ENCODE assay signal across 8 mouse cellular contexts in the genomic region with DNA sequence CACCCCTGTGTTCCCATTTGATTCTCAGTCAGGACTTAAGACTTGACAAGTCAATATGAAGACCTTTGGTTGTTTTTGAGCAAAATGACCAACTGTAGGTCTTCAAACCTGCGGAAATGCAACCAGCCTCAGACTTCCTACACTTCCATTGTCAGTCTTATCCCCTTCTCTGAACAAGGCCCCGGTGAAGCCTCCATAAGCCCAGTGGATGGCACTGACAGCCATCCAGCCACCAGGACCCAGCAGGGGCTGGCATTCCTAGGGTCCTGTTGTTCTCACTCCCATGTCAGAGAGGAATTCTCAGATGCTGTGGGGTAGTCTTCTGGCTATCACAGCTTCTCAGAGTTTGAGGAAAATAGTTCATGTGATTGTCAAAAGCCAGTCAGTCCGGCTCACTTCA. TPM values are rescaled to one million over a fixed set of nuclear protein-coding genes. Genes with fewer than 3 reads are reported as not detected.
DNase-seq lines count a peak whose midpoint lies in the region; ATAC-seq and TF ChIP-seq lines count a peak whose summit lies in the region.

No protein-coding gene starts in this region.

- H3K4me3 ChIP-seq in heart, embryonic 13.5 days: peak overlapping the region; percentile 88
- peak overlapping the region; percentile 87 for H3K4me3 ChIP-seq in E14TG2a.4 (replicated peaks; ENCODE audit: low read length)
- peak overlapping the region; percentile 92 for H3K4me3 ChIP-seq in forebrain, embryonic 12.5 days (replicated peaks)
- H3K4me3 ChIP-seq in liver, embryonic 15.5 days (replicated peaks): peak overlapping the region; percentile 75

- no peaks in the 10 kb centered on the region for H3K27me3 ChIP-seq in heart, embryonic 13.5 days (replicated peaks)
- H3K27me3 ChIP-seq in E14TG2a.4 (ENCODE audit: insufficient read depth, low read length): peaks cover 29% of the 10 kb centered on the region
- H3K27me3 ChIP-seq in forebrain, embryonic 12.5 days: no peaks in the 10 kb centered on the region
- H3K27me3 ChIP-seq in liver, embryonic 15.5 days: no peaks in the 10 kb centered on the region

- intact Hi-C loops in heart, postnatal 10 days (cut with DNase I): loop anchor here (5.0 kb wide), 1 partner anchor 41 kb away; the partner anchor contains the start of gene Zfp398

- no peaks in the 10 kb centered on the region for H3K9me3 ChIP-seq in heart, embryonic 13.5 days
- H3K9me3 ChIP-seq in E14TG2a.4 (ENCODE audit: low read length): no peaks in the 10 kb centered on the region
- no peaks in the 10 kb centered on the region for H3K9me3 ChIP-seq in forebrain, embryonic 12.5 days
- no peaks in the 10 kb centered on the region for H3K9me3 ChIP-seq in liver, embryonic 15.5 days (replicated peaks)

- DNase-seq in heart, postnatal 10 days: no peak
- no peak for DNase-seq in frontal cortex, postnatal 14 days (ENCODE audit: low spot score in 2 of 2)
- no peak for DNase-seq in ovary, postnatal 10 days (ENCODE audit: low spot score)
- DNase-seq in spleen, postnatal 14 days (ENCODE audit: low spot score in 2 of 2): no peak

- TF ChIP-seq CTCF in E14TG2a.4 (conservative IDR thresholded peaks at IDR 0.05; ENCODE audit: low read length): no peak

- no peak overlapping the region for H3K27ac ChIP-seq in heart, embryonic 13.5 days (replicated peaks)
- H3K27ac ChIP-seq in forebrain, embryonic 12.5 days: peak overlapping the region; percentile 99; the same call in 1 of the 2 replicates
- H3K27ac ChIP-seq in liver, embryonic 15.5 days (replicated peaks): 0 out of 2 replicates have a peak overlapping the region, but pooled peaks have one; percentile 94

- H3K9ac ChIP-seq in heart, embryonic 13.5 days: peak overlapping the region; percentile 96
- peak overlapping the region; percentile 95 for H3K9ac ChIP-seq in forebrain, embryonic 12.5 days
- H3K9ac ChIP-seq in liver, embryonic 15.5 days: peak overlapping the region; percentile 89

- H3K36me3 ChIP-seq in heart, embryonic 13.5 days: peaks cover 40% of the 10 kb centered on the region
- peaks cover 12% of the 10 kb centered on the region; the same call in 1 of the 2 replicates for H3K36me3 ChIP-seq in E14TG2a.4 (ENCODE audit: insufficient read depth, low read length)
- peaks cover 41% of the 10 kb centered on the region for H3K36me3 ChIP-seq in forebrain, embryonic 12.5 days (replicated peaks)
- peaks cover 35% of the 10 kb centered on the region for H3K36me3 ChIP-seq in liver, embryonic 15.5 days (replicated peaks)

- peaks cover 19% of the 10 kb centered on the region for H3K4me1 ChIP-seq in heart, embryonic 13.5 days
- H3K4me1 ChIP-seq in E14TG2a.4 (replicated peaks; ENCODE audit: low read depth, low read length): peaks cover 13% of the 10 kb centered on the region
- peaks cover 18% of the 10 kb centered on the region for H3K4me1 ChIP-seq in forebrain, embryonic 12.5 days
- H3K4me1 ChIP-seq in liver, embryonic 15.5 days (replicated peaks): peaks cover 27% of the 10 kb centered on the region

- no peak for ATAC-seq in heart, embryonic 13.5 days (ENCODE audit: extremely low read depth, insufficient number of reproducible peaks, low FRiP score, low TSS enrichment)
- ATAC-seq in forebrain, embryonic 12.5 days (ENCODE audit: low FRiP score): no peak
- no peak for ATAC-seq in liver, embryonic 15.5 days (ENCODE audit: insufficient read depth)

- 56% methylated on average over 3 of the region's 3 CpGs for WGBS in heart, embryonic 13.5 days
- WGBS in forebrain, embryonic 12.5 days: 40% methylated on average over 3 of the region's 3 CpGs
- 48% methylated on average over 3 of the region's 3 CpGs for WGBS in liver, embryonic 15.5 days (ENCODE audit: insufficient replicate concordance)

- H3K4me2 ChIP-seq in heart, embryonic 13.5 days: peak overlapping the region; percentile 92
- H3K4me2 ChIP-seq in forebrain, embryonic 12.5 days: peak overlapping the region; percentile 87
- peak overlapping the region; percentile 93 for H3K4me2 ChIP-seq in liver, embryonic 15.5 days

RNA-seq across cellular contexts. Expression of gene Zfp282, which starts 1.6 kb away (rescaled TPM):
- polyA plus RNA-seq in heart, embryonic 13.5 days (2015; fragmentation: Nextera tagmentation; extraction: Ambion mirVana): 7.6 TPM in 2 replicates
- 10 to 100 TPM; 10.2 to 10.4 TPM for total RNA-seq in heart, postnatal 10 days (2021)
- 23.5 and 24.0 TPM in 2 replicates for polyA plus RNA-seq in forebrain, embryonic 12.5 days (2016; fragmentation: Nextera tagmentation; extraction: Ambion mirVana)
- 2.6 and 3.1 TPM in 2 replicates for polyA plus RNA-seq in liver, embryonic 15.5 days (2015; fragmentation: Nextera tagmentation; extraction: Ambion mirVana)

RNA-seq across cellular contexts. Expression of gene Zfp212, which starts 41.7 kb away (rescaled TPM):
- polyA plus RNA-seq in heart, embryonic 13.5 days (2015; fragmentation: Nextera tagmentation; extraction: Ambion mirVana): 8.9 and 9.2 TPM in 2 replicates
- total RNA-seq in heart, postnatal 10 days (2021): 10 to 100 TPM; 12.6 to 12.7 TPM
- 19.7 and 20.6 TPM in 2 replicates for polyA plus RNA-seq in forebrain, embryonic 12.5 days (2016; fragmentation: Nextera tagmentation; extraction: Ambion mirVana)
- 5.3 and 6.0 TPM in 2 replicates for polyA plus RNA-seq in liver, embryonic 15.5 days (2015; fragmentation: Nextera tagmentation; extraction: Ambion mirVana)

RNA-seq across cellular contexts. Expression of gene Zfp398, which starts 43.1 kb away (rescaled TPM):
- 3.7 TPM in 2 replicates for polyA plus RNA-seq in heart, embryonic 13.5 days (2015; fragmentation: Nextera tagmentation; extraction: Ambion mirVana)
- 1 to 10 TPM; 7.1 TPM for total RNA-seq in heart, postnatal 10 days (2021)
- 12.3 and 12.5 TPM in 2 replicates for polyA plus RNA-seq in forebrain, embryonic 12.5 days (2016; fragmentation: Nextera tagmentation; extraction: Ambion mirVana)
- 1.6 and 2.5 TPM in 2 replicates for polyA plus RNA-seq in liver, embryonic 15.5 days (2015; fragmentation: Nextera tagmentation; extraction: Ambion mirVana)

RNA-seq across cellular contexts. Expression of gene Zfp786, which starts 47.9 kb away (rescaled TPM):
- 1.2 TPM in 2 replicates for polyA plus RNA-seq in heart, embryonic 13.5 days (2015; fragmentation: Nextera tagmentation; extraction: Ambion mirVana)
- total RNA-seq in heart, postnatal 10 days (2021): under 1 TPM; 0.55 to 0.99 TPM
- polyA plus RNA-seq in forebrain, embryonic 12.5 days (2016; fragmentation: Nextera tagmentation; extraction: Ambion mirVana): 12.1 and 12.4 TPM in 2 replicates
- polyA plus RNA-seq in liver, embryonic 15.5 days (2015; fragmentation: Nextera tagmentation; extraction: Ambion mirVana): 0.39 and 0.41 TPM in 2 replicates
